Mouse (Mus musculus) heart, postnatal 0 days (tissue): ENCODE measurements around the gene Mgrn1. TPM values are rescaled to one million over a fixed set of nuclear protein-coding genes. Genes with fewer than 3 reads are reported as not detected.

Experiments used
- ATAC-seq: fragments of 200-750 bp; cut with Nextera tagmentation; 2 replicates; pipeline ENCODE4 v1.8.0; 2017; ENCODE audit warnings: low read depth, moderate number of reproducible peaks, moderate library complexity; ENCODE audit not compliant: insufficient read depth
- DNase-seq: peaks from one replicate; pipeline ENCODE4 v3.0.0-alpha.2; 2016; ENCODE audit warnings: low spot score
- H3K27ac ChIP-seq: fragments of 300-500 bp; sonication (generic); 2 replicates; pipeline ENCODE4 v1.5.1; 2014; ENCODE audit warnings: low read depth, mild to moderate bottlenecking
- H3K27me3 ChIP-seq: fragments of 300-500 bp; sonication (generic); 2 replicates; pipeline ENCODE4 v1.6.1; 2014; ENCODE audit warnings: low read length, mixed read lengths; ENCODE audit not compliant: control insufficient read depth, insufficient read depth
- H3K36me3 ChIP-seq: fragments of 300-500 bp; sonication (generic); replicated peaks from 2 replicates; pipeline ENCODE4 v1.6.1; 2014; ENCODE audit warnings: low read length, mixed read lengths; ENCODE audit not compliant: control insufficient read depth, insufficient read depth
- H3K4me1 ChIP-seq: fragments of 300-500 bp; sonication (generic); 2 replicates; pipeline ENCODE4 v1.6.1; 2014; ENCODE audit warnings: antibody characterized with exemption; ENCODE audit not compliant: control insufficient read depth, insufficient read depth
- H3K4me2 ChIP-seq: fragments of 300-500 bp; sonication (generic); 2 replicates; pipeline ENCODE4 v1.6.1; 2014; ENCODE audit warnings: low read depth, mild to moderate bottlenecking, low read length, moderate library complexity
- H3K4me3 ChIP-seq: fragments of 300-500 bp; sonication (generic); 2 replicates; pipeline ENCODE4 v1.5.1; 2014; ENCODE audit warnings: low read depth, low read length
- H3K9ac ChIP-seq: fragments of 300-500 bp; sonication (generic); replicated peaks from 2 replicates; pipeline ENCODE4 v1.6.1; 2014; ENCODE audit warnings: low read depth, low read length, mixed read lengths
- H3K9me3 ChIP-seq: fragments of 300-500 bp; sonication (generic); replicated peaks from 2 replicates; pipeline ENCODE4 v1.6.1; 2016; ENCODE audit warnings: low read length; ENCODE audit not compliant: control insufficient read depth
- CTCF ChIP-seq: IDR thresholded peaks from 2 replicates; pipeline ENCODE4 v1.5.1; 2016; ENCODE audit warnings: antibody characterized with exemption, control low read depth, low read depth
- EP300 ChIP-seq: IDR thresholded peaks from 2 replicates; pipeline ENCODE4 v1.6.1; 2016; ENCODE audit warnings: antibody characterized with exemption, low read depth
- WGBS: fragments of 180-500 bp; shearing (Covaris S2); extraction: QIAGEN DNeasy Blood & Tissue Kit; methylation state at CpG from one replicate; pipeline ENCODE4 v1.1.7; 2014; 5-methylcytosine and 5-hydroxymethylcytosine counted together
- polyA plus RNA-seq: library from polyadenylated mRNA; unstranded; fragments of >200 nt; fragmentation: Nextera tagmentation; extraction: Ambion mirVana; gene quantifications from 2 replicates; pipeline ENCODE4 v1.2.1, GENCODE M21; 2015
- total RNA-seq: library from RNA; depleted of rRNA; stranded (reverse); fragments of >200 nt; gene quantifications from 2 replicates; pipeline ENCODE4 v1.2.3, GENCODE M21; 2014; ENCODE audit warnings: low replicate concordance

Gene Mgrn1
- total and polyA plus RNA-seq, 2 experiments from 2014 or later = 159 to 223 TPM

GRCm38 (mm10) chr16:4968426-4968825, 82.4 kb downstream of the Mgrn1 start:
- no peak overlapping the region for H3K9ac ChIP-seq
- no peak for DNase-seq
- no peaks in the 10 kb centered on the region for H3K27me3 ChIP-seq
- TF ChIP-seq CTCF (no peak), EP300 (no peak)
- peaks cover 12% of the 10 kb centered on the region for H3K4me1 ChIP-seq
- WGBS = 65% methylated on average over 3 of the region's 3 CpGs
- H3K27ac ChIP-seq = no peak overlapping the region
- H3K4me3 ChIP-seq = no peak overlapping the region
- ATAC-seq = no peak
- H3K36me3 ChIP-seq = no peaks in the 10 kb centered on the region
- no peaks in the 10 kb centered on the region for H3K9me3 ChIP-seq
- no peak overlapping the region for H3K4me2 ChIP-seq

DNA sequence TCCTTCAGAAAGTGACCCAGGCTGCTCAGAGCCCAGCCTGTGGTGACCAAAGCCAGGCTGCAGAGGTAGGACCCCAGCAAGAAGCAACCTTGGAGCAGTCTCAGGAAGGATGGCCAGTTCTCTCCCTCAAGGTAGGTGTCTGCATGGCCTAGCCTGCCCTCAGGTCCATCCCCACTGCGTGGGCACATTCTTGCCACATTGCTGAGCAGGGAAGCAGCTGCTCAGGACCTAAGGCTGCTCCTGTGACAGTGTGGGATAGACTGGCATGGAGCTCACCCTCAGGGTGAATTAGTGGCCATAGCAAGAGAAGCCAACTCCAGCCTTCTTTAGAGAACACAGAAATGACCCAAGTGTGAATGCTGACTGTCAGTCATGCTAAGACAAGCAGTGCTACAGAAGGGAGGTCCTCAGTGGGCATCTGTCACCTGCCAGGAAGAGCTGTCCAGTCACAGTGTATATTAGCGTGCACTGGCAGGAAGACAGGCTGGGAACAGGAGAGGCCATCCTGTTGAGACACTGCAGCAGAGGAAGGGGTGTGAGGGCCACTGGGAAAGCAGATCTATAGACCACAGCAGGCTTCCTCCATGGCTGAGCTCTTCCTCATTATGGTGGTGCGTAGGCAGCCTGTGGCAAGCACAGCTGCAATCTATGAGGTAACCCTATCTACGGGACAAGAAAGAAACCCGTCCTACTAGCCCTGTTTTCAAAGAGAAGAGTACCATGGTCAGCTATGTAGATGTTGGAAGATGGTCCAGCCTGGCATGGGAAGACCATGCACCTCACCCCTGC, 83.2 kb downstream of the Mgrn1 start:
- Histone ChIP-seq H3K4me3 (no peak overlapping the region), H3K9ac (no peak overlapping the region), H3K4me1 (peaks cover 11% of the 10 kb centered on the region), H3K4me2 (no peak overlapping the region), H3K36me3 (no peaks in the 10 kb centered on the region), H3K27me3 (no peaks in the 10 kb centered on the region), H3K9me3 (no peaks in the 10 kb centered on the region), H3K27ac (no peak overlapping the region)
- WGBS = 73% methylated on average over 5 of the region's 5 CpGs
- TF ChIP-seq CTCF (no peak), EP300 (no peak)
- no peak for ATAC-seq
- DNase-seq = no peak

DNA sequence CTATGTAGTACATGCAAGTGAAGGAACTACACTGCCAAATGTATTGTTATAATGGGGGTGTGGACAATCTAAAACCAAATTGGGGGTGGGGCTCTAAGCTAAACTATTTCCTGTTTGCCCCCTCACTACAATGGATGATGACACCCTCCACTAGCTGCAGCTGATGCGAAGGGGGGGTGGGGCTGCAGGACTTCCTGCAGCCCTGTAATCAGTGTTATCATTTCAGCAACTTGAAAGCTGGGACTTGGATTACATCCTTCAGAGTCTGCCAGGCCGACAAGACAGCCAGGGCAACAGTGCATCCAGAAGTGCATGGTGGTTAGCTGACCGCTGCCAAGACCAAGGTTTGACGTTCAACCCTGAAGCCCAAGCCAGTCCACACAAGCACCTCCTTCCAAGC, 85.6 kb downstream of the Mgrn1 start:
- H3K36me3 ChIP-seq = no peaks in the 10 kb centered on the region
- H3K9me3 ChIP-seq = no peaks in the 10 kb centered on the region
- H3K4me2 ChIP-seq = no peak overlapping the region
- DNase-seq (peak; percentile 31), ATAC-seq (peak; percentile 75)
- no peak overlapping the region for H3K9ac ChIP-seq
- 41% methylated on average over 4 of the region's 4 CpGs for WGBS
- no peak for TF ChIP-seq CTCF
- peak; percentile 78 for TF ChIP-seq EP300
- no peaks in the 10 kb centered on the region for H3K27me3 ChIP-seq
- H3K4me1 ChIP-seq = peaks cover 4% of the 10 kb centered on the region; the same call in 1 of the 2 replicates
- H3K4me3 ChIP-seq = no peak overlapping the region
- peak overlapping the region; percentile 65 for H3K27ac ChIP-seq

DNA sequence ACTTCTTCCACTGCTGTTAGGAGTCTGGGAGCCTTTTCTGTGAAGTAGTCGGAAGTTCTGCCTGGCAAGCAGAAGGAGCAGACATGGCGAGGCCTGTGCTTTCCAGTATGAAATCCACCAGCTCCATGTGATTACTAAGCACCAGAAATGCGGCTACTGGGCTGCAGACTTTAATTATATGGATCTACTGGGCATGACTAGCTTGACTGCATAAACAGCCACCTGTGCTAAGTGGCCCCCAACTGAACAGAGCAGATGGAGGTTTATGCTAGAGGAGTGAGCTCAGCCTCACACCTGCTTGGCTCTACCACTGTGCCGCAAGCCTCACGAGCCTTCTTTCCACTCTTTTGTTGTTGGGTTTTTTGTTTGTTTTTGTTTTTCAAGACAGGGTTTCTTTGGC, 88.5 kb downstream of the Mgrn1 start:
- Histone ChIP-seq H3K36me3 (no peaks in the 10 kb centered on the region), H3K27ac (no peak overlapping the region), H3K9me3 (no peaks in the 10 kb centered on the region), H3K4me2 (no peak overlapping the region), H3K9ac (no peak overlapping the region), H3K4me1 (peaks cover 11% of the 10 kb centered on the region), H3K4me3 (no peak overlapping the region), H3K27me3 (no peaks in the 10 kb centered on the region)
- no peak for TF ChIP-seq EP300
- TF ChIP-seq CTCF = no peak
- ATAC-seq (no peak), DNase-seq (no peak)
- WGBS = 87% methylated on average over 5 of the region's 5 CpGs

DNA sequence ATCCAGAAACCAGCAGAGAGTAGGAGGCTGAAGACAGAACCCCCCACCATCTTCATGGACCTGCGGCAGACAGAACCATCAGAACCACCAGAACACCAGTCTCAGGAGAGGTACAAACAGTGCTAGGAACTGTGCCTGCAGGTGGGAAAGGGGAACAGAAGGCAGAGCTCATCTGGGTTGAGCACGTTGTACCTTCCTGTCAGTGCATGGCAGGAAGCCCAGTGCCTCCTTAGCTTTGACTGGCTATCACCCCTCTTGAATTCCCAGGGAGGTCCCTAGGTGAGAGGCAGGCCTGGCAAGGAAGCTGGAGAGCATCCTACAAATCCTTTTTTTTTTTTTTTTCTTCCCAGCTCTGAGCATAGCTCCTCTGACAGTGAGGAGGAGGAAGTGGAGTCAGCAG, 90.1 kb downstream of the Mgrn1 start:
- Histone ChIP-seq H3K4me1 (peaks cover 11% of the 10 kb centered on the region), H3K4me2 (no peak overlapping the region), H3K27ac (no peak overlapping the region), H3K9ac (no peak overlapping the region), H3K4me3 (no peak overlapping the region), H3K36me3 (no peaks in the 10 kb centered on the region), H3K27me3 (no peaks in the 10 kb centered on the region), H3K9me3 (no peaks in the 10 kb centered on the region)
- WGBS = 53% methylated on average over 2 of the region's 2 CpGs
- TF ChIP-seq EP300 (no peak), CTCF (no peak)
- no peak for DNase-seq
- ATAC-seq = no peak
